Mouse (Mus musculus) B cell, adult 62 days (primary cell): Measurements from ENCODE around the gene Crygd. TPM values are rescaled to one million over a fixed set of nuclear protein-coding genes. Genes with fewer than 3 reads are reported as not detected.

ENCODE experiments used
- total RNA-seq: library from RNA; stranded (reverse); gene quantifications from 4 replicates; pipeline ENCODE4 v1.2.4, GENCODE M21; 2023

The Crygd gene
- not detected in 4 replicates for total RNA-seq

DNA sequence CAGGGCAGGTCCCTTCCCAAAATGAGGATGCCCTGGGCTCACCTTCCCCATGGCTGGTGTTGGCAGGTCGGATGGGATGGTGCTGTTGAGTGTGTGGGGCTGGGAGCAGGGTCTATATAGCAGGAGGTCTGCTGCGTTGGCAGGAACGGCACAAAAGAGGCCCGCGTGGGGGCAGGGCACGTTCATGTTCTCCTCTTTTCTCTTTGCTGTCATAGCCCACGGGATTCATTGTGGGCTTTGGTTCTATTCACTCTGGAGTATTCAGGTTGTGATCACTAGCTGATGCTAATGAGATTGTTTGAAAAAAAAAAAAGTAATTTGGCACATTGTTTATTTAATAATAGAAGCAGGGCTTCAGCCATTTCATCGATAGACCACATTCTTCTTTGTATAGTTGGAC lies at the start of gene Crygd:
Crygd (minus strand) TSS at position 101 of the 400 bp plus-strand sequence.

DNA sequence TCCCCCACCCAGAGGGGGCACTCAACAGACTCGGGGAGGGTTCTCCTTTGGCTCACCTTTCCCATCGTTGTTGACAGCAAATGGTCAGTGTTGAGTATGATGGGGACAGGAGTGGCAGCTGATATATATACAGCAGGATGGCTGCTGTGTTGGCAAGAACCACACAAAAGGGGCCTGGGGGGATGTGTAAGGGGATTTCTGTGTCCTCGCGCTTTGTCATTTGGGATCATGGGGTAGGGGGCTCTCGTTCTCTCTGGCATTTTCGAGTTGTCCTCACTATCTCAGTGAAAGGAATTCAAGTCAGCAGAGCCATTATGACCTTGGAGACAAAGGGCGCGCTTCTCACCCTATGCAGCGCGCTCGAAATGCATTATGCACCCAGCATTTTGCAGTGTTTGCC lies 40.0 kb upstream of the Crygd start, which contains the start of gene Cryga:
Cryga (minus strand) TSS at position 101 of the 400 bp plus-strand sequence.

GRCm38 (mm10) chr1:65082188-65082587 lies 18.9 kb upstream of the Crygd start, which contains the start of gene Crygb:
Gene Crygb, minus strand, starts transcription at chr1:65082288.

GRCm38 (mm10) chr1:65073589-65073988 lies 10.3 kb upstream of the Crygd start, which contains the start of gene Crygc:
Gene Crygc, minus strand, starts transcription at chr1:65073689.

GRCm38 (mm10) chr1:65050952-65051351 lies 12.3 kb downstream of the Crygd start, which contains the start of gene Cryge:
Gene Cryge, minus strand, starts transcription at chr1:65051149.

GRCm38 (mm10) chr1:65032641-65033040 lies 30.6 kb downstream of the Crygd start, which contains the start of gene Akr1cl:
Gene Akr1cl, minus strand, starts transcription at chr1:65032759.

Other genes with a start within 250 kb of the Crygd start
- 105 to 118 TPM (median 113 TPM) in 4 replicates for gene Plekhm3, start 106.6 kb downstream of the Crygd start, total RNA-seq
- not detected in 4 replicates for gene Akr1cl, start 30.7 kb downstream of the Crygd start, total RNA-seq
- gene Cryge, start 12.3 kb downstream of the Crygd start, total RNA-seq: not detected in 4 replicates
- not detected in 4 replicates for gene Crygc, start 10.2 kb upstream of the Crygd start, total RNA-seq
- gene Crygb, start 18.8 kb upstream of the Crygd start, total RNA-seq: not detected in 4 replicates
- not detected in 4 replicates for gene Cryga, start 39.9 kb upstream of the Crygd start, total RNA-seq
- gene Gm28845, start 56.1 kb upstream of the Crygd start, total RNA-seq: not detected in 4 replicates
- gene D630023F18Rik, start 59.8 kb upstream of the Crygd start, total RNA-seq: not detected in 4 replicates
- 4.8 to 8.2 TPM (median 5.8 TPM) in 4 replicates for gene Idh1, start 123.0 kb upstream of the Crygd start, total RNA-seq
- gene Pikfyve, start 123.2 kb upstream of the Crygd start, total RNA-seq: 55.2 to 61.9 TPM (median 59.3 TPM) in 4 replicates
- gene Pth2r, start 218.6 kb upstream of the Crygd start, total RNA-seq: not detected in 4 replicates